Mouse (Mus musculus) left cerebral cortex, postnatal 36 days (tissue): ENCODE results near the gene Hlcs. TPM values are rescaled to one million over a fixed set of nuclear protein-coding genes. Genes with fewer than 3 reads are reported as not detected.

ENCODE experiments used
- DNase-seq, 2 experiments: peaks; one replicate each; pipeline ENCODE4 v3.0.0; 2021 to 2022; ENCODE audit warnings: low spot score in 2 of 2, mixed read lengths in 1 of 2
- intact Hi-C: fragments of 180-260 bp; cut with DNase I; formaldehyde crosslinking; loops from one replicate; pipeline ENCODE4 v1.15.1; 2025
- total RNA-seq, 2 experiments: library from RNA; stranded (reverse); gene quantifications; 2 replicates each; pipeline ENCODE4 v1.2.3; 2021

Hlcs gene
- total RNA-seq, 2 experiments from 2014 or later: 15.6 to 20.0 TPM

DNA sequence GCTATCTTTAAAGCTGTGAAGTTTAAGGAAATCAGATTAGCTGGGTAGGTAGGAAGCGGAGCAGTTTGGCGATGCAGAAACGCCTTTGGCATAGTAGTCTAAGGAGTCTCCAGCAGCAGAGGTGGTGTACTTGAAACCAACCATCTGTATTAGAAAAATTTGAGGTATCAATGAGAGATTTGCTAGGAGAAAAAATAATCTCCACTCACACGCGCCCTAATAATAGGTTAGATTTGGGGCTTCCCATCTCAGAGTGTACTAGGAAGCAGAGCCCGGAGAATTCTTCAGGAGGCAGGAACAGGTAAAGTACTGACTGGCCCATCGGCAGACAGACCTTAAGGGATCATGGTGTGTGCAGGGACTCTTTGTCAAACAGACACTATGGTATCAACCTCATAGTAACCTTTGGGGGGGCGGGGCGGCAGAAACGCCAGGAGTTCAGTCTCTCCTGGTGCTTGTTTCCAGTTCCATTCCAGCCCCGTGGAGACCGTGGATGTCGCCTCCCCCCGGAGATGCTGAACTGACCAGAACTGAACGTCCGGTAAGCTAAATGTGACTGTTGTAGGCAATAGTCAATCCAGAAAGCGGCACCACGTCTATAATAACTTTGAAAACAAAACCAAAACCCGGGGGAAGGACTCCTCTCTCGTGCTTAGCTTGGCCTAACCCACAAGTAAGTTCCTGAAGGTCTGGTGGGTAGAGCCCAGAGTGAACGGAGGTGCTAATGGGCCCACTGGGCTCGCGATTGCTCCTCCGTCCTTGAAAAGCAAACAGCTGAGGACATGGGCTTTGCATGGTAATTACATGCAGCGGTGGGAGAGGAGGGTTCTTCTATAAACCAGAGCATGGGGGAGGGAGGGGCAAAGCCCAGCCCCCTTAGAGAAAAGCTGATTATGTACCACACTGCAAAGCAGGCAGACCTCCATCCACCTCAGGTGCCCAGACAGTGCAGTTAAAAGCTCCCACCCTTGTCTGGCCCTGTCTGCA is 15.8 kb upstream of the Hlcs start:
- intact Hi-C loops: no loop called here
- DNase-seq: no peak

DNA sequence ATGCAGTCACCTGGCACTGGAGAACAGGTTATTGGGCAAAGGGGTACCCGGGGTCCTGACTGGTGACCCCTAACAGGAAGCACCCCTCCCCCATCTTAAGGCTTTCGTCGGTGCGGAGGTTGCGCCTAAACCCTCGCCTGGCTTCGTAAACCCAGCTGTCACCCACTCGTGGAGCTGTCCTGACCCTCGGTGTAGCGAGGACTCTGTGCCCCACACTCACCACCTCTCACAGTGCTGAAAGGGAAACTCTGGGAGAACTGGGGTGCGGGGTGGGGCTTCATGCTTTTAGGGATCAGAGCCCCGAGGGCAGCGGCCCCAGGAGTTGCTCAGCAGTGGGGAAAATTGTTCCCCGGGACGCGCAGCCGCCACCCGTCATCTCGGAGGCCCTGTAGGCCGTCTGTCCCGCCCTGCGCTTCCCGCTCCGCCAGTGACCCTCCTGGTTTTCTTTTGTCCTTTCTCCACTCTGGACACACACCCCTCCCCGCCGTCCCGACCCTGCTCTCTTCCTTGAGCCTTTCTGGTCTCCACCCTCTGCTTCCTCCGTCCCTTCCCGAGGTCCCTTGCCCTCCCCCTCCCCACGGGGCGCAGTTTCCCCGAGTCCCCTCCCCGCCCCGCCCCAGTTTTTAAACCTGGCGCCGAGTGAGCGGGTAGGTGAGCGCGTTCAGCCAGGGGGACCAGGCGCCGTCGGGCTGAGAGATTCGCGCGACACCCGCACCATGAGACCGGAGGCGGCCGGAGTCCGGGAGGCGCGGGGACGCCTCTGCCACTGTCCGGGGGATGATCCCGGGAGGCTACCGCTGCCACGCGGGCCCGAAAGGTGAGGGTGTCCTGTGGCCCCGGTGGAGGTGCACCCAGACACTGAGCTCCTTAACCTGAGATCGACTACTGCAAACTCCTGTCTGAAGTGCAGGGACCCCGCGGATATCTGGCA is 14.7 kb upstream of the Hlcs start, which contains the start of gene Ripply3:
Ripply3 (plus strand) TSS at position 640 of the 931 bp plus-strand sequence.
- no peak for DNase-seq
- intact Hi-C loops: no loop called here

DNA sequence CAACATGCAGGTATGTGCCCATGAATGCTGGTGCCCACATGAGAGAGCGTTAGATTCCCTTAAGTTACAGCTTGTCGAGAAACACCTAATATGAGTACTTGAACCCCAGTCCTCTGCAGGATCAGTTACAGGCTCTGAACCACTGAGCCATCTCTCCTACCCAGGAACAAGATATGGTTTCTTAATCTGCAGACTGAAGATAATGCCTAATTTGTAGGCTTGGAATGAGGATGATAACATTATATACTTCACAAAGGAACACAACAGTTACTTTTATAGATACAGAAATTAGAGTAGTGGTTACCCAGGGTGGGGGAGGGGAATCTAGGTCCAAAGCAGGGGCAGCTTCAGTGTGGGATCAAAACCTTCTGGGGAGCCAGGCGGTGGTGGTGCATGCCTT is 12.6 kb upstream of the Hlcs start:
- intact Hi-C loops: no loop called here
- no peak for DNase-seq

DNA sequence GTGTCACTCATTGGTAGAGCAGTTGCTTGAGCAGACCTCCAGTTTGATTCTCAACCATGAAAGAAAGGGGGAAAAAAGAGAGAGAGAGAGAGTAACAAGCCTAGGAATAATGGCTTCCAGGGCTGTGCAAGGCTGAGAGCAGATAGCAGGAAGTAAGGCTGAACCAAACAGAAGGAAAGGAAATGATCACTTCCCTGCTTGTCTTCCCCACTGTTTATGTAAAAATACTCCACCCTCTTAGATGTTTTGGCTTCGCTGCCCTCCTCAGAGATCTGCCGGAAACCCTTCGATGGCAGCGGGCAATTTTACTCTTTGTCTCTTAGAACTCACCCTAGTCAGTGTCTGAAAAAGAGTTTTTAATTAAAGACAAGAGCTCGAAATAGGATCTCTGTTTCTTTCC is 10.3 kb upstream of the Hlcs start:
- DNase-seq: no peak
- intact Hi-C loops: no loop called here

DNA sequence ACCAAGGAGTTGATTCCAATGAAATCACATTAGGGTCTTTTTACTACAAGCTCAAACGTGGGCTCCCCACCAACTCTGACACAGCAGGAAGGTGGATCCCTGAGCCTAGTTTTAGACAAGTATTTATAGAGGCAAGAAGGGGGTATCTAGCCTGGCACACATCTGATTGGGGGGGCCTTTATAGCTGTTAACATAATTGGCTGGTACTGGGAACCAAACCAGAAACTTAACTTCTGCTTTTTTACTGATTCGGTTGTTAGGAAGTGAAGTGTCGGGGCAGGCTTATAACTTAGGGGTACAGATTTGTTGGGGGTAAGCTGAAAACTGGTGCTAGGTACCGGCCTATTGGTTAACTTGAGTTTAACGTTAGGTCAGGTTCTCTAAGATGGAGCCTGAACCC is 6.9 kb upstream of the Hlcs start:
- intact Hi-C loops: no loop called here
- DNase-seq: no peak

DNA sequence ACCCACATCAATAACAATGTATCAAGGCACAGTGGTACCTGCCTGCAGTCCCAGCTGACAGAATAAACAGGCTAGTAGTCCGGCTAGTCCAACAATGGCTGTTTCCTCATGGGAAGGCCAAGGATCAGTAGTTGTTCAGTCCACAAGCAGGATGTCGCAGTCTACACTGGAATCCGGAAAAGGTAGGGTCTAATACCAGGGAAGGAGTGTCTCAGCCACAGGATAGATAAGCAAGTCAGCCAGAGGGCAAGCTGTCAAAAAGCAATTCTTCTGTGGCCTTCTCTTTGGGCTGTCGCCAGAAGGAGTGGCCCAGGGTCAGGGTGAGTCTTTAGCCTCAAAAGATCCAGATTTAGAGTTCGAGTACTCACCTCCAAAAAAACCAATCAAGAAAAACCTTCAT is 4.4 kb upstream of the Hlcs start:
- DNase-seq: no peak
- intact Hi-C loops: no loop called here

DNA sequence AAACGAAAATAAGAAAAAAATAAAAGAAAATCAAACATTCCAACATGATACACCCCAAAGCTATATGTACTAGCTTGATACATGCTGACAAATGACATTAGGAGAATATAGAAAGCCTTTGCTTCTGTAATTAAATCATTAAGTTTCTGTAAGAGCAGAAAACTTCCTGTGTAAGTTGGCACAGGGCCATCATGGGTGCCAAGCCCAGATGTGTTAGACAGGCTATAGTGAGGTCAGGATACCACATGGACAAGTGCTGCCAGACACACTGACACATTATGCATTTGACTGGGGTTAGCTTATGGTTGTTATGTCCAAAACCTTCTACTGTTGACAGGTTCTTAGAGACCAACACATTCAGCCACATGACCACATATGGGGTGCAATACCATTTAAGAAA is 1.8 kb upstream of the Hlcs start:
- intact Hi-C loops: no loop called here
- no peak for DNase-seq

DNA sequence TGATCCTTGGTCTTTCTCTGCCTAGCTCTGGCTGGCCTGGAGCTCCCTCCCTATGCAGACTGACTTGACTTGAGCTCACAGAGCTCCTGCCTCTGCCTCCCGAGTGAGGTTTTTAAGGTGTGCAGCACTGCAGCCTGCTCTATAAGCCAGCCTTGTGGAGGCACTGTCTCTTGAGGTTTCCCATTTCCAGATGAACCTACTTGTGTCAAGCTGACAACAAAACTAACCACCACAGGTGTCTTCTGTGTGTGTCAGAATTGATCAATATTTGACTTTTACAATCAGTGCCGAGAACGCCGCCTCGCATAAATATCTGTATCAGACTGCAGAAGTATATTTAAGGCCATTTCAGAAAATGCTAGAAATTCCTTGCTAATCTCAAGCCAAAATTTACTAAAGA is 1.3 kb upstream of the Hlcs start:
- intact Hi-C loops: no loop called here
- DNase-seq: no peak

DNA sequence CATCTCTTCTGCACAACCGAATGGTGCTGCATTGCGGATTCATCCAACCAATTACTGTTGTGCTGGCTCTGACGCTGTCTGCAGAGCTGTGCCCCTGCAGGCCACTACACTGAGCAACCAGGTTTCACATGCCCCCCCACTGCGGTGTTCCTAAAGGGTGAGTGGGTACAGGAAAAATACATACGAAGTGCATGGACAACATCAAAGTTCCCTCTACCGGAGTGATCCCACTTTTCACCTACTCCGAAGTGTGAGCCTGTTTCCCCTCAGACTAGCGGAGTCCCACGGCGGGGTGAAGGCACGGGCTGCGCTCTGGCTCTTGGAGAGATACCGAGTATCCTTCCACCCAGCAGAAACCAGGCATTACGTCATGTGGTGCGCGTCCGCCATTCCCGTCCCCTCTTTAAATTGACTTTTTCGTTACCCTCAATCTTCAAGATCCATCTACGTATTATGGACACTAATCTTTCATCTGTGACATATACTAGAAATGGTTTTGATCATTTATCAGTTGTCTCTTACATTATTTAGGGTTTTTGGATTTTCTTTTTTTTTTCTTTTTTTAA is 625 bp downstream of the Hlcs start:
- DNase-seq: peak; percentile 86 to 87
- intact Hi-C loops: loop anchor here (1.0 to 2.0 kb wide), 4 partner anchors 22 to 58 kb away; partner anchors contain the start of gene Ttc3

DNA sequence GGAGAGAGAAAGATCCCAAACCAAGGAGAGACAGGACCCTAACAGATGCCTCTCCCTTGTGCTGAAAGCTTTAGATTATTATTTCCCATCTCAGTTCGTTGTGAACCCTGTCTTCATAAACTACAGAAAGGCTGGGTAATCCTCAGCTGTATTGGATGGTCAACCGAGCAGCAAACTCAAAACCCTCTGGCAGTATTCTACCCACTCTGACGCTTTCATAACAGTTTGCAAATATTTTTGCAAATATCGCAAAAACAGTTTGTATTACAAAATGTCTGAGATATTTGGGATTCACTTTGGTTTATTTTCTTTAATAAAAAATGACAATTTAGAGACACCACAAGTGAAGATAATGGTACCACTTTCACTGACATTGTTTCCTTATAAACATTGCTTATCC is 1.4 kb downstream of the Hlcs start:
- intact Hi-C loops: loop anchor here (2.0 kb wide), 1 partner anchor 51 kb away; no protein-coding TSS in a partner anchor
- DNase-seq: no peak

DNA sequence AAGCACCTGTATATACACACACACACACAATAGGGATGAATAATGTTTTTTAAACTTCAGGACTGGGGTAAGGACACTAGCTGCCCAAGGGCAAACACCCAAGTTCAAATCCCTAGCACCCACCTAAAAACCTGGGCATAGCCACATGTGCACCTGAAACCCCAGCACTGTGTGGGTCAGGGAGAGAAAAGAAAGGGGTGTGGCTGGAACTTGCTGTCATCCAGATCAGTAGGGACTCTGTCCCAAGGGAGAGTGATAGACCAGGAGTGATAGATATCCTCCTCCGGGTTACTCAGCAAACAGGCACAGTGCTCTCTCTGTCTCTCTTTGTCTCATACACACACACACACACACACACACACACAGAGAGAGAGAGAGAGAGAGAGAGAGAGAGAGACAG is 2.0 kb downstream of the Hlcs start:
- intact Hi-C loops: no loop called here
- no peak for DNase-seq

DNA sequence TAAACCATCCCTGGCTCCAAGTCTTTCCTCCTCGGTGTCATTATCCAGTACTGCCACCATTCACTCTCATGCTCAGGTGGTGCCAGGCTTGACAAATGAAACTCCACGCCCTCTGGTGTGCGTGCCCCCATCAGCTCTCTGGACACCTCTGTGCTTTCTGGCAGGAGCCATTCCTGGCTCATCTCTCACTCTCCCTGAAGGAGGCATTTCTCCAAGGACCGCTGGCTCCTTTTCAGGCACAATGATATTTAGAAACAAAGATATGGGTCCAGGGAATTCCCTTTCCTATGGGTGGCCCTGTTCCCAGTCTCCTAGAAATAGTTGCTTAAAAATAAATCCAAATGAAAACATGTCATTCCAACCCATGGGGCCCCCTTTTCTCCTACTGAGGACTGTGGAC is 4.3 kb downstream of the Hlcs start:
- intact Hi-C loops: no loop called here
- no peak for DNase-seq

DNA sequence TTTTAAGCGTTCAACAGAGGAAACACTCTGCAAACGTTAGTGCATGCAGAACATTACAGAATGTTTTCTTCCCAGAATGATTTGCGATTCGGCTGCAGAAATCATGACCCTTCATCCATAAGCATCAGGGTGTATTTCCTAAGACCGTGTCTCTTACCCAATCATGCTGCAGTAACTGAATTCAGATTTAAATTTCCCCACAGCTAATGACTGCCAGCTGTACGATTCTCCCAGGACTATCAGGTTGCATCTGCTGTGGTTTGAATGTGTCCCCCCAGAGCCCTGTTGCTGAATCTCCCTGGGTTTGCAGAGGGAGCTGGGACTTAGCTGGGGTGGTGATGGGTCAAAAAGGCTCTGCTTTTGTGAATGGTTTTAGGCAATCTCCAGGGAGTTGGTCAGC is 5.4 kb downstream of the Hlcs start:
- intact Hi-C loops: no loop called here
- DNase-seq: no peak

DNA sequence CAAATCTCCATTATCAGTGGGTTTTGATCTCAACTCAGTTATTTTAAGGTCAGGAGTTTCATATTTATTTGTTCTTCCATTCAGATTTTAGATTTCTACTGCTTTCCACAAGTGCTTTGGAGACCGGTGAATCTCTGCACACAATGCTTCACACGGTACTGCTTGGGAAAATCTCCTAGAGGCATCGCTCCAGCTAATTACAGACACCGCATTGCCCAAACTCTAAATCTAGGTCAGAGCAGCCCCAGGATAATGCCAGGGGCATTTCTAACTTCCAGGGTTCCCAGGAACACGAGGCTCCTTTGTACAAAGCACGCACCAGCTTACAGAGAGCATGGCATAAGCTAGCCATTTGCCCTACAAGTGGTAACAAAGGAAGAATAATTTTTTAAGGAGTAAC is 5.8 kb downstream of the Hlcs start:
- DNase-seq: no peak
- intact Hi-C loops: no loop called here

DNA sequence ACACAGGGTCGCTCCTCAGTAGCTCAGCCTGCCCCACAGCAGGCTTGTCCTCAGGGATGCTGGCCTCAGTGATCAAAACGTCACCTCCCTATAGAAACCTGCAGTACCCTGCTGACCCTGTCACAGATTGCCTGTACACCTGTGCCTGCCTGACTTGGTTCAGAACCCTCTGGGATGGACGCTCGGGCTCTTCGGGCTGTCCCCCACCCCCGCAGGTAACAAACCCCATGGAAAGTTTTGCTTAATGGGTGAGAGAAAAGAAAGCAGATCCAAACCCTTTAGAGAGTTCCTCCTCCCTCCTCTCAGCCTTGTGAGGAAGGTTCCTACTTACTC is 10.2 kb downstream of the Hlcs start:
- intact Hi-C loops: no loop called here

DNA sequence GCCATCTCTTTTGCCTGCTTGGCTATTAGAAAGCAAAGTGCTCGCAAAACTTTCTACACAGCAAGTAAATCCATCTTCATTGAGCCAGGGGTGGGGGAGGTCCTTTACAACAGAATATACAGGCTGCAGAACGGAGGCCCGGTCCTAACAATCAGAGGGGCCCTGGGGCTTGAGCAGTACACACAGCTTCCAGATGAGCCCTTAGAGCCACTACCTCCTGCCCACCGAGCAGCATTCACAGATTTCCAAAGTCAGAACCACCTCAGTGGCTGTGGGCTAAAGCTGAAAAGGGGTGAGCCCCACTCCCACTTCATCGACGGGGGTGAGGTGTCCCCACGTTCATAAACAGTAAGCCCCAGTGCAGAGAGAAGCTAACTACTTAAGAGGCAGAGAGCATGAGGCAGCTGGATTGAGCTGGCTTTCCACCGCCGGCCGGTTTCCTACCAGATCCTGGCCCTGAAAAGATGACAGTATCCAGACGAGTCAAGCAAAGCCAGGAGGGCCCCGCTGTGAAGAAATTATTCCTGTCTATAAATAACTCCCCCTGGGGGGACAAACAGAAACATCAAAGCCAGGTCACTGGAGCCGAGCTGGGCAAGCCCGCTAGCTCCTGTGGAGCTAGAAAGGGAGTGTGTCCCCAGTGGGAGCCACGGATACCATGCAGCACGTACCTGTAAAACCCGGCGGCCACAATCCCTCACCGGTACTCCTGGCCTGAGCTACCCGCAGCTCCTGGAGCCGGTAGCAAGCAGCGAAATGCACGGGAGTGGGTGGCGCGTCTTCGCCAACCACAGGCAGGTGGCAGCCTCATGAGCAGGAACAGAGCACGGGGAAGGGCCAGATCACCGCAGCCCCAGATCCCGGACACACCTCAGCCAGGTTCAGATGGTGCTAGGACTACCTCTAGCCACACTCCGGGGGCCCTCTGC is 10.8 kb downstream of the Hlcs start:
- intact Hi-C loops: no loop called here
- peak; percentile 60 to 74 for DNase-seq

More for the DNA sequence above, 10.2 kb downstream of the Hlcs start:
- DNase-seq: no peak

DNA sequence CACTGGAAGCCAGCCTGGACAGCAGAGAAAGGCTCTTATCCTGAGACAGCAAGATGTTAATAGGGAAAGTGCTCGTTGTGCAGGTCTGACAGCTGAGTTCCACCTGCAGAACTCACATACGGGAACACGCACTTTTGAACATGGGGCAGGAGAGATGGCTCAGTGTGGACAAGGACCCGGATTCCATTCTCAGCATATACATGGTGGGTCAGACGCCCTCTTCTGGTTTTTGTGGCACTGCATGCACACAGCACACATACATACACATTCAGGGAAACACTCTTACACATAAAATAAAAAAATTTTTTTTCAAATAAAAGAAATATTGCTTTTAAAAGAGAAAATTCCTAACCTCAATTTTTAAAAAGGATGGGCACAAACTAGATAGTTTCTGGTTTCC is 11.7 kb downstream of the Hlcs start:
- intact Hi-C loops: no loop called here
- no peak for DNase-seq

DNA sequence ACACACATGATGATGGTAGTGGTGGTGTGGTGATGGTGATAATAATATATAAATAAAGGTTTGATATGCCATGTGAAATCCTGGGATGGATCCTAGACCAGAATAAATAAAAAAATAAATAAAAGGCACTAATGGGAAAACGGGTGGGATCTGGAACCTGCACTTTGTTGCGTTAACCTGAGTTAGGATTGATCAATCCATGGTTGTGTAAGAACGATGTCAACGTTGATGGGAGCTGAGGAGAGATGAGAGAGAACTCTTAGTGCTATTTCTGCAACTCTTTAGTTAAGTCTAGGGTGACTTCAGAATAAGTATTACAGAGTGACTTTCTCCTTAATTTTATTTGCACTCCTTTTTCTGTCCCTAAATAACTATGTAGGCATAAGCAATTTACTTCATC is 12.2 kb downstream of the Hlcs start:
- intact Hi-C loops: no loop called here

DNA sequence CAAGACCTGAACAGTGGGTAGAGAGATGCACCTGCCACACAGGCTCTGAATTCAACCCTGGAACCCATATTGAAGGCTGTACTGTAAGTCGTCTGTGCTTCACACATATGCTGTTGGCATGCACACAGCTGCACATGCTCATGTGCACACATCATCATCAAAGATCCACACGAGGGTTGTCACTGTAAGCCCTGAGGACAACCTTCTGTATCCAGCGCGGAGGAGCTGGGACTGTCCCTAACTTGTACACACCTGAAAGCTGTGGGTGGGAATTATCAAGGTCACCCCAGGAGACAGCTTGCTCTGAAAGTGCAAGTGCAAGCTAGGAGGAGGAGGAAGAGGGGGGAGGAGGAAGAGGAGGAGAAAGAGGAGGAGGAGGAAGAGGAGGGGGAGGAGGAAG is 14.2 kb downstream of the Hlcs start:
- DNase-seq: no peak
- intact Hi-C loops: no loop called here

More for the DNA sequence above, 12.2 kb downstream of the Hlcs start:
- DNase-seq: no peak
